Mouse (Mus musculus) liver, embryonic 14.5 days (tissue): ENCODE data around the gene I830077J02Rik.

ENCODE experiments used
- CTCF ChIP-seq: IDR thresholded peaks from 2 replicates; pipeline ENCODE4 v1.5.1; 2016; ENCODE audit warnings: antibody characterized with exemption, low read depth, control low read depth
- EP300 ChIP-seq: IDR thresholded peaks from 2 replicates; pipeline ENCODE4 v1.6.1; 2016; ENCODE audit warnings: antibody characterized with exemption, low read depth

DNA sequence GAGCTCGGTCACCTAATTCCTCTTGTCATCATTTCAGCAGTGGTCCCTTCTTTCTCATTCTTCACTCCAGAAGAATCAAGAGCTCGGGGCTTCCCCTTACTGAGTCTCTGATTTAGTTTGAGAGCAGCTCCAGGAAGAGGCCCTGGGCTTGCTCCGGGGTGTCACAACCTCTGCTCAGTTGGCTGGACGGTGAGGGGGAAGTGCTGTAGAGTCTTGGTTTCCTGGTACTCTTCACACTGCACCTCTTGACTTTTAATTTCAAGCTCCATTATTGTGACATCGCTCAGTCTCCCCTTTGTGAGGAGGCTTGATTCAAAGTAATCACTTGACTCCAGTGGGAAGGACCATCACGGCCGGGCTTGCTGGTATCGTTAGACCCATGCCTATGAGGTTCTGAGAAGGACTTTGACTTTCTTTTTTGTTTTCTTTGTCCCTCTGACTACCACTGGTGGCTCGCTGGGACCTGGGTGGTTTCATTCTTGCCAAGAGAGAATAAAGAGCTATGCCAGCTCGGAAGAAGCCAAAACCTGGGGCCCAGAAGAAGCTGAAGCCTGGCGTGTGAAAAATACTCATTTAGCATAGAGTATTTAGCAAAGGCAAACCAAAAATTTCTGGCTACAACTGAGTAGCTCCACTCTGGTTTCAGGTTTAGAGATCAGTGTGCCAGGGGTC is 21.8 kb downstream of the I830077J02Rik start:
- no peak for TF ChIP-seq EP300
- no peak for TF ChIP-seq CTCF
